Mouse (Mus musculus): ENCODE results near the gene 2410002F23Rik. TPM values are rescaled to one million over a fixed set of nuclear protein-coding genes. Genes with fewer than 3 reads are reported as not detected.
A peak's percentile ranks its signal among the peaks of the same experiment; 100 is the strongest.

2410002F23Rik gene
- polyA plus RNA-seq, 1 experiment from 2014 or later, result 131 TPM

DNA sequence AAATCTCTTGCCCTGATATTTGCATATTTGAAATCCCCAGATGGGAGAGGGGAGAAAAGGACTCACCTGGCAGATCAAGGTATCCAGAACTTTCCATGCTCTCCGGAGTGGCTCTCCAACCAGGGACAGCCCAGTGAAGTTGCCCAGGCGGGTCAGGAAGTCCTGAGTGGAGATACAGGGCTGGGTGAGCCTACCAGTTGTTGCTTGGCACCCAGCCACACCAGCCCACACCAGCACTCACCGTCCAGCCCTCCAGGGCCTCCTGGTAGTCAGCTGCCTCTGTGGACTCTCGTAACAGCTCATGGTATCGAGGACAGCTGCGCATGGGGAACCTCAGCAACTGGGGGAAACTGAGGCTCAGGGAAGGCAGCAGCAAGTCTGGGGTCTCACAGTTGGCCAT is 8.4 kb downstream of the 2410002F23Rik start:
- H3K4me2 ChIP-seq (ENCODE audit: low read depth, low read length), result no peak overlapping the region
- no peak overlapping the region for H3K9ac ChIP-seq (ENCODE audit: low read length)
- no peaks in the 10 kb centered on the region for H3K9me3 ChIP-seq (replicated peaks; ENCODE audit: control insufficient read depth, low read length)
- 74% methylated on average over 6 of the region's 6 CpGs for WGBS
- H3K27ac ChIP-seq (ENCODE audit: low read length), result no peak overlapping the region
- no peaks in the 10 kb centered on the region for H3K4me1 ChIP-seq (ENCODE audit: control insufficient read depth, insufficient read depth, low read length)
- H3K4me3 ChIP-seq (replicated peaks; ENCODE audit: low read length), result no peak overlapping the region
- no peaks in the 10 kb centered on the region for H3K27me3 ChIP-seq (ENCODE audit: control insufficient read depth, insufficient read depth, low read length)
- H3K36me3 ChIP-seq (ENCODE audit: control insufficient read depth, insufficient read depth, low read length), result peaks cover 8% of the 10 kb centered on the region; the same call in 1 of the 2 replicates
- ATAC-seq (ENCODE audit: insufficient read depth, low FRiP score), result no peak

DNA sequence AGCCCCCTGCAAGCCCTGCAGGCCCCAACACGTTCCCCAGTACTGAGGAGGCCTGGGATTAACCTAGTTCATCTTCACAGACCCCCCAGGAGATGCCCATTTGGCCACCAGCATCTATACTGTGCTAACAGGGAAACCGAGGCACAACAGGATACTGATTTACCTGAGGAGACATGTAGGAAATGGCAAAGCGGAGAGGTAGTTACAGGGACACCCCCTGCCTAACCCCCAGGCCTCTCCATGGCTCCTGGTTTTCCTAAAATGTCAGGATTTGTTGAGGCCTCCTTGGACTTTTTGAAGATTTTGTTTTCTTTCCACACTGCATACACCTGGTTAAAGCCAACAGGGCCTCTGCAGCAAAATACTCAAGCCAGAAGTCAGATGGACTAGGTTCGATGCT is 10.8 kb downstream of the 2410002F23Rik start, which contains the start of gene Acp4:
Gene Acp4, minus strand, starts transcription at position 101 of the 400 bp plus-strand sequence.
- no peak within 1 kb of the TSS for H3K4me2 ChIP-seq (ENCODE audit: low read depth, low read length)
- H3K27me3 ChIP-seq (ENCODE audit: control insufficient read depth, insufficient read depth, low read length), result no peaks in the 10 kb centered on the region
- 70% methylated on average over 4 of the region's 4 CpGs for WGBS
- no peak within 1 kb of the TSS for H3K9ac ChIP-seq (ENCODE audit: low read length)
- no peak within 1 kb of the TSS for H3K4me3 ChIP-seq (replicated peaks; ENCODE audit: low read length)
- no peak within 1 kb of the TSS for H3K27ac ChIP-seq (ENCODE audit: low read length)
- H3K4me1 ChIP-seq (ENCODE audit: control insufficient read depth, insufficient read depth, low read length), result no peaks in the 10 kb centered on the region
- no peak for ATAC-seq (ENCODE audit: insufficient read depth, low FRiP score)
- H3K36me3 ChIP-seq (ENCODE audit: control insufficient read depth, insufficient read depth, low read length), result peaks cover 5% of the 10 kb centered on the region; the same call in 1 of the 2 replicates
- H3K9me3 ChIP-seq (replicated peaks; ENCODE audit: control insufficient read depth, low read length), result no peaks in the 10 kb centered on the region

DNA sequence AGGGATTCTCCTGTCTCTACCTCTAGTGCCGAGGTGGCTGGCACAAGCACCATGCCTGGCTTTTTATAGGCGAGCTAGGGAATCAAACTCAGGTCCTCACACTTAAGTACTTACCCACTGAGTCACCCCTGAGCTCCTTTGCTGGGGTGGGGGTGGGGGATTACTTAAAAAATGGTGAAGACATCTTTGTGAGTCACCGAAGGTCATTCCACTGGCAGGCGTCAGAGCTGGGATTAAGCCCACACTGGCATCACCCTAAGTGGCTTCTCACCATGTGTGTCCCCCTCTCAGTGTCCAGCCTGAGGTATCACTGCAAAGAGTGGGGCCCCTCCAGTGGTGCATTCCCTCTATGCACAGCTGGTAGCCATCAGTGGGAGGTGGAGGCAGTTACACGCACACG is 13.9 kb downstream of the 2410002F23Rik start:
- H3K9me3 ChIP-seq (replicated peaks; ENCODE audit: control insufficient read depth, low read length), result no peaks in the 10 kb centered on the region
- no peaks in the 10 kb centered on the region; the same call in 1 of the 2 replicates for H3K27me3 ChIP-seq (ENCODE audit: control insufficient read depth, insufficient read depth, low read length)
- no peaks in the 10 kb centered on the region for H3K36me3 ChIP-seq (ENCODE audit: control insufficient read depth, insufficient read depth, low read length)
- no peak for ATAC-seq (ENCODE audit: insufficient read depth, low FRiP score)
- H3K4me1 ChIP-seq (ENCODE audit: control insufficient read depth, insufficient read depth, low read length), result 0 out of 2 replicates have a peak, but pooled peaks cover 5% of the 10 kb centered on the region
- no peak overlapping the region for H3K4me2 ChIP-seq (ENCODE audit: low read depth, low read length)
- H3K9ac ChIP-seq (ENCODE audit: low read length), result no peak overlapping the region
- H3K4me3 ChIP-seq (replicated peaks; ENCODE audit: low read length), result no peak overlapping the region
- H3K27ac ChIP-seq (ENCODE audit: low read length), result no peak overlapping the region
- 69% methylated on average over 6 of the region's 6 CpGs for WGBS

DNA sequence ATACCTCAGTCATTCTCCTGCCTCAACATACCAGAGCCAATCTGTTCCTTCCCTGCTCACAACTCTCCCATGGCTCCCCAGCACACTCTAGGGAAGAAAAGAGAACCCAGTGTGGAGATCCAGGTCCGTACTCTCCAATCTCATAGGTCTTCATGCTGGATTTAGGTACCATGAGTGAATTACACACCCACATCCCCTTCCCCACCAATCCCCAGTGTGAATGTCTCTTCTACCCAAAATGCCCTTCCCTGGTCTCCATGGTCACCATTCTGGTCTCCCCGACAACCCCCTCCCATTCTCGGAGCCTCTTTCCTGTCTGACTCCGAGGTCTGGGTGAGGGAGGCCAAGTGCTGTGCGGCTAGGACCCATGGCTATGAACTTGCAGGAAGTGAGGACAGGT is 14.6 kb downstream of the 2410002F23Rik start, which contains the start of gene Gm15517:
Gene Gm15517, plus strand, starts transcription at position 301 of the 400 bp plus-strand sequence.
- Histone ChIP-seq H3K4me1 (ENCODE audit: control insufficient read depth, insufficient read depth, low read length) (0 out of 2 replicates have a peak, but pooled peaks cover 5% of the 10 kb centered on the region), H3K9ac (ENCODE audit: low read length) (no peak within 1 kb of the TSS), H3K4me3 (replicated peaks; ENCODE audit: low read length) (no peak within 1 kb of the TSS), H3K36me3 (ENCODE audit: control insufficient read depth, insufficient read depth, low read length) (no peaks in the 10 kb centered on the region), H3K27ac (ENCODE audit: low read length) (no peak within 1 kb of the TSS), H3K27me3 (ENCODE audit: control insufficient read depth, insufficient read depth, low read length) (no peaks in the 10 kb centered on the region; the same call in 1 of the 2 replicates), H3K9me3 (replicated peaks; ENCODE audit: control insufficient read depth, low read length) (no peaks in the 10 kb centered on the region), H3K4me2 (ENCODE audit: low read depth, low read length) (no peak within 1 kb of the TSS)
- no peak for ATAC-seq (ENCODE audit: insufficient read depth, low FRiP score)
- 50% methylated on average over 5 of the region's 5 CpGs for WGBS

DNA sequence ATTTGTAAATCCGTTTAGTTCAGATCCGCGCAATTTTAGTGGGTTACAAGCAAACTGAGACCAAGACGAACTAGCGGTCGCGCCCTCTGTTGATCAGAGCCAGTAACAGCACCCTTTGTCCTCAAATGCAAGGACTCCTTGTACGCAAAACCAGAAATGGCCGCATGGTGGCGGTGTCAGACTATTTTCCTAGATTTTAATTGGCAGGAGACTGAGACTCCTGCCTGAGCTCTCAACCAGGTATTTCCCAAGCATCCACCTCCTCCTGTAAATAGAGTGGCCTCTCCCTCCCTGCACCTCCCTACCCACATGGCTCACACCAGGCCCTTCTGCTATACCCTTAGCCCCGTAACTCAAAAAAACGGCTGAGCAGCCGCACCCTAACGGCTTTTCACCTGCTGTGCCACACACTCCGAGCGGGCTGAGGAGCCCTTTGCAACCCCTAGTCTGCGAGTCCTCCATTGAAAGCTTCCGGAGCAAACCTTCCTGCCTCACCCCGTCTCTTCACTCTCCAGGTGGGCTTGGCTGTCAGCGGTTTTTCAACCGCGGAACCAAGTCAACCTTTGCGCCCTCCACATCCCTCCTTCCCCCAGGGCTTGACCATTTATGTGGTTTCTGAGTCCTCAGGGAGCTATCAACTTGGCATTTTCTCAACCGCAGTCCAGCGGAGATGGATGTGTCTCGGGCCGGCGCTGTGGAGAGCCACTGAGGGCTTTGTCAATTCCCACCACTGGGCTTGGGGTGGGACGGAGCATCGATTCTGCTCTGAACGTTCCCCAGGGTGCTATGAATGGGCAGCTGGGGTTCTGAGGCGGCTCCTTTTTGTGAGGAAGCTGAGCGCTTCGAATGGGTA is 16.5 kb downstream of the 2410002F23Rik start:
- H3K27me3 ChIP-seq (ENCODE audit: control insufficient read depth, insufficient read depth, low read length), result no peaks in the 10 kb centered on the region; the same call in 1 of the 2 replicates
- peak overlapping the region; percentile 17 for H3K4me3 ChIP-seq (replicated peaks; ENCODE audit: low read length)
- peak overlapping the region; percentile 46 for H3K4me2 ChIP-seq (ENCODE audit: low read depth, low read length)
- H3K9me3 ChIP-seq (replicated peaks; ENCODE audit: control insufficient read depth, low read length), result no peaks in the 10 kb centered on the region
- no peaks in the 10 kb centered on the region for H3K36me3 ChIP-seq (ENCODE audit: control insufficient read depth, insufficient read depth, low read length)
- H3K27ac ChIP-seq (ENCODE audit: low read length), result no peak overlapping the region
- H3K9ac ChIP-seq (ENCODE audit: low read length), result no peak overlapping the region; the same call in 1 of the 2 replicates
- peak; percentile 77 for ATAC-seq (ENCODE audit: insufficient read depth, low FRiP score)
- 0 out of 2 replicates have a peak, but pooled peaks cover 5% of the 10 kb centered on the region for H3K4me1 ChIP-seq (ENCODE audit: control insufficient read depth, insufficient read depth, low read length)
- WGBS, result 2% methylated on average over 34 of the region's 34 CpGs

DNA sequence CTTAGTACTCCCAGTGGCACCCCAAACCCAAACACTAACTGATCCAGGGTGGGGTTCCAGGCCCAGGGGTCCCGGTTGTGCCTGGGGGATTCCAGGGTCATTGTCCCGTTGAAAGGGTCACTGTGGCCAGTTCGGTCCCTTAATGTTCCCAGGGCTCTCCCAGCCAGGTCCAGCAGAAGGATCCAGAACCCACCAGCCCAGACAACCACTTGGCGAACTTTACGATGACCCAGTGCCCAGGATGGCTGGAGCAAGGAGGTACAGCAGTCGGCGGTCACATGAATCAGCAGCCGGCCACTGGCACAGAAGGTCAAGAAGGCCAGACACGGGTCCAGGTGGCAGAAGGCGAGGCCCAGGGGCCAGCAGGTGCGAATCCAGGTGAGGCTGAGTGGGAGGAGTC is 21.6 kb downstream of the 2410002F23Rik start:
- Histone ChIP-seq H3K4me2 (ENCODE audit: low read depth, low read length) (no peak overlapping the region), H3K27ac (ENCODE audit: low read length) (no peak overlapping the region), H3K4me1 (ENCODE audit: control insufficient read depth, insufficient read depth, low read length) (0 out of 2 replicates have a peak, but pooled peaks cover 2% of the 10 kb centered on the region), H3K4me3 (replicated peaks; ENCODE audit: low read length) (no peak overlapping the region), H3K27me3 (ENCODE audit: control insufficient read depth, insufficient read depth, low read length) (no peaks in the 10 kb centered on the region; the same call in 1 of the 2 replicates), H3K9ac (ENCODE audit: low read length) (no peak overlapping the region), H3K9me3 (replicated peaks; ENCODE audit: control insufficient read depth, low read length) (no peaks in the 10 kb centered on the region), H3K36me3 (ENCODE audit: control insufficient read depth, insufficient read depth, low read length) (no peaks in the 10 kb centered on the region)
- WGBS, result 75% methylated on average over 11 of the region's 11 CpGs
- no peak for ATAC-seq (ENCODE audit: insufficient read depth, low FRiP score)

DNA sequence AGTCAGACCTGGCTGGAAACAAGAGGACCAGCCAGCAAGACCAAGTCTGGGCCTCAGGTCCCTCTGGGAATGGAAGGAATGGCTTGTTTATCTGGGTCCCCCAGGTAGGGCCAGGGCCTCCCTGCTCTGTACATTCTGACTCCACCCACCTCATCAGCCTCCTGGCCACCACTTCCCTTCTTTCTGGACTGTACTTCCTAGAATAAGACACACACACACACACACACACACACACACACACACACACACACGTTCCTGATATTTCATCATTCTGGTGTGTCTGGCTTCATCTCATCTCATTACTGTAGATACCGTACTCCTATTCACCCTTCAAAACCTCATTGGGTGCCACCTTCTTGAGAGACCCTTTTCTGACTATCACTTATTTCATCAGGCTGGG is 22.9 kb downstream of the 2410002F23Rik start:
- Histone ChIP-seq H3K9me3 (replicated peaks; ENCODE audit: control insufficient read depth, low read length) (no peaks in the 10 kb centered on the region), H3K4me3 (replicated peaks; ENCODE audit: low read length) (no peak overlapping the region), H3K27ac (ENCODE audit: low read length) (no peak overlapping the region), H3K4me2 (ENCODE audit: low read depth, low read length) (no peak overlapping the region), H3K36me3 (ENCODE audit: control insufficient read depth, insufficient read depth, low read length) (no peaks in the 10 kb centered on the region), H3K27me3 (ENCODE audit: control insufficient read depth, insufficient read depth, low read length) (no peaks in the 10 kb centered on the region), H3K9ac (ENCODE audit: low read length) (no peak overlapping the region), H3K4me1 (ENCODE audit: control insufficient read depth, insufficient read depth, low read length) (no peaks in the 10 kb centered on the region)
- WGBS, result 78% methylated on average over 2 of the region's 2 CpGs
- no peak for ATAC-seq (ENCODE audit: insufficient read depth, low FRiP score)

DNA sequence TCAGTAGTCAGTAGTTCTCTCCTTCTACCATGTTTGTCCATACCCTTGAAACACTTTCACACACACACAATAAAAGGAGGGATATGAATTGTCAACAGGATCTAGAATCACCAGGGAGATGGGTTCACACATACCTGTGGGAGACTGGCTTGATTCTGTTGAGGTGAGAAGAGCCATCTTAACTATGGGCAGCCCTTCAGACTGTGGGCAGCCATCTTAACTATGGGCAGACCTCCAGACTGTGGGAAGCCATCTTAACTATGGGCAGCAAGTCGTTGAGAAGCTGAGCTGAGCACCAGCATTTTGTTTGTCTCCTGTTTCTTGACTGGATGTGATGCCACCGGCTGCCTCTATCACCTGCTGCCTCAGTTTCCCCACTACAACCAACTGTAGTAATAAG is 24.8 kb downstream of the 2410002F23Rik start:
- Histone ChIP-seq H3K27ac (ENCODE audit: low read length) (no peak overlapping the region), H3K36me3 (ENCODE audit: control insufficient read depth, insufficient read depth, low read length) (no peaks in the 10 kb centered on the region), H3K4me1 (ENCODE audit: control insufficient read depth, insufficient read depth, low read length) (no peaks in the 10 kb centered on the region), H3K9ac (ENCODE audit: low read length) (no peak overlapping the region), H3K9me3 (replicated peaks; ENCODE audit: control insufficient read depth, low read length) (no peaks in the 10 kb centered on the region), H3K4me3 (replicated peaks; ENCODE audit: low read length) (no peak overlapping the region), H3K4me2 (ENCODE audit: low read depth, low read length) (no peak overlapping the region), H3K27me3 (ENCODE audit: control insufficient read depth, insufficient read depth, low read length) (no peaks in the 10 kb centered on the region; the same call in 1 of the 2 replicates)
- ATAC-seq (ENCODE audit: insufficient read depth, low FRiP score), result no peak
- WGBS, result 77% methylated on average over 2 of the region's 2 CpGs

DNA sequence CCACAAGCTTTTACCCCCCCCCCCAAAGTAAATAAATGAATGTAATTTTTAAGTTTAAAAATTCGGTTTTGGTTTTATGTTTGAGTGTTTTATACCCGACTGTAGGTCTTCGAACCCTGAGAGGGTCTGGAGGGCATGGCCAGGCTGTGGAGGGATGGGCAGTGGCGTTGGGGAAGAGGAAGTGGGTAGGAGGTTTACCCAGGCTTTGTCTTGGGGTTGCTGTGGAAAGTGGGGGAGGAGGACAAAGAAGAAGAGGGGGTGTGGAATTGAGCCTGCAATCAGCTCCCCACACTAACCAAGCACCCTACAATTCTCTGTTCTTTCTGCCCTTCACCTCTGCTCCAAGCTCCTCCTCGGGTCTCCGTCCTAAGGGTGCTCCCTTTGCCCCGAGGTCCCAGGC is 26.0 kb downstream of the 2410002F23Rik start:
- H3K4me3 ChIP-seq (replicated peaks; ENCODE audit: low read length), result no peak overlapping the region
- no peaks in the 10 kb centered on the region for H3K9me3 ChIP-seq (replicated peaks; ENCODE audit: control insufficient read depth, low read length)
- no peak overlapping the region for H3K9ac ChIP-seq (ENCODE audit: low read length)
- no peak overlapping the region for H3K4me2 ChIP-seq (ENCODE audit: low read depth, low read length)
- H3K27me3 ChIP-seq (ENCODE audit: control insufficient read depth, insufficient read depth, low read length), result no peaks in the 10 kb centered on the region; the same call in 1 of the 2 replicates
- H3K27ac ChIP-seq (ENCODE audit: low read length), result no peak overlapping the region
- 85% methylated on average over 7 of the region's 7 CpGs for WGBS
- H3K4me1 ChIP-seq (ENCODE audit: control insufficient read depth, insufficient read depth, low read length), result no peaks in the 10 kb centered on the region
- no peaks in the 10 kb centered on the region for H3K36me3 ChIP-seq (ENCODE audit: control insufficient read depth, insufficient read depth, low read length)
- ATAC-seq (ENCODE audit: insufficient read depth, low FRiP score), result no peak
